Mouse (Mus musculus): Measurements from ENCODE around the gene Nkiras2.
A peak's percentile ranks its signal among the peaks of the same experiment; 100 is the strongest.
"Not testable (repeated sequence)": the region's sequence is repeated elsewhere in the genome, so short reads cannot be mapped to it uniquely, and the experiment has no call there.

The Nkiras2 gene

DNA sequence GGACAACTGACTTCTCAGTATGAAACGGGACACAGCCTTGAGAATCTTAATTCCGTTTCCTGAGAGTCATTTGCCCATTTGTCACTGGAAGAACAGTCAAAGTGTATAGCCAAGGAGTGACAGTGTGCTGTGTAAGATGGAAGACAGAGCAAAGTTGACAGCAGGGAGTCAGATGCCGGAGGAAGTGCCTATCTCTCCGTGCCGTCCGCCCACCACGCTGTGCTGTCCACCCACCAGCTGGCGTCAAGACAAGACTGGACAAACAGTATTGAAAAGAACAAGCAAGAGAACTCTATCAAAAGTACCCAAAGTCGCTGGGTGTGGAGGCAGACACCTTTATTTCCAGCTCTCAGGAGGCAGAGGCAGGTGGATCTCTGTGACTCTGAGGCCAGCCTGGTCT lies 15.9 kb upstream of the Nkiras2 start:
- no peak for DNase-seq

DNA sequence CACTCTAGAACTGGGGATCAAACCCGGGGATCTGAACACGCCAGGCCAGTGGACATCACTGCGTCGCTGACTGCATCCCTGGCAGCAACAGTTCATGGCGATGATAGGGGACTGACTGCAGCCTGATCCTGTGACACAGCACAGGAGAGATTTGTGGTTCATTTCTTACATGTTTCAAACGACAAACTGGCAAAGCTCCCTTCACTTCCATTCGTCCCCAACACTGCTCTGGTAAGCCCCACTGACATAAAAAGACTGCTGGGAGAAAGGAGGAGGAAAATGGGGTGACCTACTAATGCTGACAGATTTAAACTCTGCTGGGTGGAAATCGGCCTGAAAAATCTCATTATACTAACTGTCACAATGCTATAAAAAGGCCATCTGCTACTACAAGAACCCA lies 15.2 kb upstream of the Nkiras2 start:
- peak; percentile 15 for DNase-seq

DNA sequence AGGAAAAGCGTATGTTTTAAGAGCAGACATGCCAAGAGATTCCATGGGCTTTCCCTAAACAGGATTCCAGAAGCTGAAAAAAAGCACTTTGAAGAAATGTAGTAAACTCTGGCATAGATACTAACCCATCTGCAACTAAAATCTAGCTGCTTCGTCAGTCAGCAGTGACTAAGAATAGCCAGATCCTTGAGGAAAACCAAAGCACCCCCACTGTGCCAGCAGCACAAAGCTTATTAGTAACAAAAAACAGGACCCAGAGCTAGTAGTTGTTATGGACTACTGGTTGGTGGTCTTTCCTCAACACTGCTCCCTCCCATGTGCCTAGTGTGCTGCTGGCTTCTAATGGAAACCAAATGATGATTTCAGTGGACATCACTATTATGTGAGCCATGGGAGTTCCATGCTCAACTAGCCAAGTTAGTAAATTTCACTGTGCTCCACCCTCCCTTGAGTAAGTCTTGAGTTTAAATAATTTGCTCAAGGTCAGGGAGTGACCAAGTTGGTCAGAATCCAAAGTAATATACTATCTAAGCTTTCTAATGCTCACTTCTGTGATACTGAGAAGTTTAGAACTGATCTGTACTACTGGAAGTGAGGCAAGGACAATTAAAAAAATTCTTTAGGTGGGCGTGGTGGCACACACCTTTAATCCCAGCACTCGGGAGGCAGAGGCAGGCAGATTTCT lies 14.6 kb upstream of the Nkiras2 start:
- no peak for DNase-seq

DNA sequence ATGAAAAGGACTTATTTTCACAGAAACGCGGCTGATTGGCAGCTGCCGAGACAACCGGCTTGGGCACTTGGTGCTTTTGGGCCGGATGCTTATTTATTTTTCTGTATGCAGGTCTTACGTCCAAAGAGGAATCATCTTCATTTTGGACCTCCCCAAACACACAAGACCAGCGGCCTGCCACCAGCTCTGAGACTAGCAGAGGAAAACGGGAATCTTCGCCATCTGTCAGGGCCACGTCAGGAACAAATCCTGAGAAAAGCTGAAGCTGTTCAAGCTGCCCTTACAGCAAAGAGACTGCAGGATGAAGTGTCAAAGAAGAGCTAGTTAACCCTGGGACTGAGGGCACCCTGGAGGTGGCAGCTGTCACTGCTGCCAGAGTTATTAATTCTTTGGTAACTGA lies 13.6 kb upstream of the Nkiras2 start:
- peak; percentile 45 for DNase-seq

DNA sequence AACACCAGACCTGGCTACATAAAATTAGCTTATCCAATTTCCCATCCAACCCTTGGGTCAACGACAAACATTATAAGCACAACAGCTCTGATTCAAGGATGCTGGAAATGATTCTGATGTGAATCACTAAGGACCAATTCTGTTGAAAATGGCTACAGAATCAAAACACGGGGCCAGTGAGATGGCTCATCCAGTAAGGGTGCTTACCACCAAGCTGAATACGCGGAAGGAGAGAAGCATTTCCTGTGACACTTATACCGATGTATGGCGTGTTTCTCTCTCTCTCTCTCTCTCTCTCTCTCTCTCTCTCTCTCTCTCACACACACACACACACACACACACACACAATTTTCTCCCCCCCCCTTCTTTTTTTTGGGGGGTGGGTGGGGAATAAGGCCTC lies 11.9 kb upstream of the Nkiras2 start:
- DNase-seq = no peak

DNA sequence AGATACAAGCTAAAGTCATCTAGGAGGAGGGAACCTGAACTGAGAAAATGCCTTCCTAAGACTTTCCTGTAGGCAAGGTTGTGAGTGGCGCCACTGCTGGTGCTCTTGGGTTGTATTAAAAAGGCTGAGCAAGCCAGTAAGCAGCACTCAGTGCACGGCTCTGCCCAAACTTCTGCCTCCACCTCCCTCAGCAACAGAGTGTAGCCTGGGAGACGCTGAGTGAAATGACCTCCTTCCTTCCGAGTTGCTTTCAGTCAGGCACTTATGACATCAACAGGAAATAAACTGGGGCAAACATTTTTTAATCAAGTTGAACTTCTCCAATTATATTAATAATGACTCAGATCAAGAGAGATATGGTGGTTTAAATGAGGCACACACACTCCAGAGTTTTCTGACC lies 10.2 kb upstream of the Nkiras2 start:
- DNase-seq = no peak

DNA sequence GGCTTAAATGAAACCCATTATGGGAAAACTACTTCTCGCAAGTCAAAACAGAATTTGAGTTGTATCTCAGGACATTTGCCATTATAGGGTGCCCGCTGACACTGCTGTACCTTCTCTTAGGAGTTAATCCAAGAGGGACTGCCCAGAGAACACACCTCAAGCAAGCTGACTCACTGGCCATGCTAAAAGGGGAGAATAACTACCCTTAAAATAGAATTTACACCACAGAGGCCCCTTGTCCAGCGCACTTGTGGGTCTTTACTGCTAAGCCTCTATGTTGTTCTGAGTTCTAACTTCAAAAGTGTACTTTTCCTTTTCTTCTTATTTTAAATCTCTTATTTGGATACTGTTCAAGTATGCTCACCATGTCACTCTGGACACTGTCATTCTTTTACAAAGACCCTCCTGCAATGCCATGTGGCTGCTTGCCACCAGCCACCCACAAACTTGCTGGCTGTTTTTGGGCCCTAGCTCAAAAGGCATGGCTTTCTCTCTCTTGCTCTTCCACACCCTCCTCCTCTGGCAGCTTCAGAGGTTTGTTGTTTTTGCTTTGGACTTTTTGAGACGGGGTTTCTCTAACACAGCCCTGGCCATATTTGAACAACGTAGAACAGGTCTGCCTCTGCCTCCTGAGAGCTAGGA lies 9.6 kb upstream of the Nkiras2 start:
- no peak for DNase-seq

DNA sequence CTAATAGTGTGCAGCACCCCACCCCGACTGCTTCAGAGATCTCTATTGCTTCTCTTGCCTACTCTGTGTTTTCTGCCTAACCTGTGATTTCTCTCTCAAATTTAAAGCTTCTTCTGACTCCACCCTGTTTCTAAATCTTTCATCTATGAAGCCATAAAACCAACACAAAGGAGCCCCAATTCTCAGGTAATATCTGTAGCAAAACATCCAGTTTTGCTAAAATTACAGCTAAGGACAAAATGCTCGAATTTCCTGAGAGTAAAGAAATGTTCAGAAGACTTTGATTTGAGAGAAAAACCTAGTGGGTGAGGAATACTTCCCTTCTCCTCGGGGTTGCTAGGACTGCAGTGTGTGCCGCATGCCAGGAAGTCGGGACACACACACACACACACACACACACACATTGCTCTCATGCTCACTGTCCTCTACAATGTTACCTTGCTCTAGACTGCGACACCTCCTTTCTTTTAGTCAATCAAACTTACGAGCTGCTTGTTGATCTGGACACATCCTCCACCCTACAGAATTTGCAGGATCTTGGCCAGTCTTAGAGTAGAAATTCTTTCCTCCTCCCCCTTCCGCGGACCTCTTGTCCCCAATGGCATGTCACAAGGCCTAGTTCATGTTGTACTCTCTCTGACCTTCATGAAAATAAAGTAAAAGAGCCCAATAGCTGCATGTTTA lies 8.9 kb upstream of the Nkiras2 start:
- DNase-seq = no peak

DNA sequence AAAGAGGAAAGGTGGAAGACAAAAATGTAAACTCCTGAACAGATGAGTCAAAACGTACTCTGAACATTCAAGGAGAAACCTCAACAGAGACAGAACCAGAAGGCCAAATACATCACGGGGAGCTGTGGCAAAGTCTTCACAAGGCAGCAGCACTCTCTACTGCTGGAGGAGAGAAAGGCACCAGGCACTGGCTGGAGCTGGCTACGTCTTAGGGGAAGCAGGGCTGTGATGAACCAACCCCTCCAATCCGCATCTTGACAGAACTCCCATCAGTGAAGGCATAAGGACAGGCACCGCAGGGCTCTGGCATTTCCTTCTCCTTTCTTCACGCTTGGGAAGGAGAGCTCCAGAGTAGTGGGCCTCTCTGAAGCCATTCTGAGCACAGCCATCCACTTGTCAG lies 7.4 kb upstream of the Nkiras2 start:
- DNase-seq = no peak

DNA sequence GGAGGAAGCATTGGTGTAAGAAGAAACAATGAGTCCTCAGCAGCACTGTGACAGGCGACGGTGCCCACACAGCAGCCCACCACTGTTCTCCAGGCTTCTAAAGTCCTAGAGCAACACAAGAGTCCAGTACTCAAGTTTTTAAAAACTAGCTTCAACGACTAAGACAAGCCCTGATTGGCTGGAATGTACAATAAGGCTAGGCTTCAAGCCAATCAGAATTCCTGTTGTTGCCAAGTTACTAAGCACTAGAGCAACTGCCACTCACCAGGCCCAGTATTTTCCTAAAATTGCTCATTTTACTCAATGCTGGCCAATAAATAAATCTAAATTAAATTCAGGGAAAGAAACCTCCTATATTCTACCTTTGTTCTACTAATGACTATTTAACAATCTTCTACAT lies 5.8 kb upstream of the Nkiras2 start:
- peak; percentile 48 for DNase-seq

DNA sequence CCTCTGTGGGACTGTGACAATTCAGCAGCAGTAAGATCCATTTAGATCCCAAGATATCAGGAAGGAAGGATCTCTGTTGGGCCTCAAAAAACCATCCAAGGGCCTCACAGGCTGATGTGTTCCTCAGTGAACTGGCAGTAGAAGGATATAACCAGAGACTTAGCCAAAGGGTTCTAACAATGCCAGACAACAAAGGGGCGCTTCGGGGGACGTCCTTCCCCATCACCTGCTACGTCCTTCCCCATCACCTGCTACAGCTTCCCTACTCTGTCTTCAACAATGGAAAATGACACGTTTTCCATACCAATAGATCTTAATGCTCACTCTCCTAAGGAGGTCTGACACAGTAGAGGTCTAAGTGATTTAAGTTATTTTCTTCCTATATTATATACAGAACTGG lies 2.7 kb upstream of the Nkiras2 start:
- DNase-seq = no peak

DNA sequence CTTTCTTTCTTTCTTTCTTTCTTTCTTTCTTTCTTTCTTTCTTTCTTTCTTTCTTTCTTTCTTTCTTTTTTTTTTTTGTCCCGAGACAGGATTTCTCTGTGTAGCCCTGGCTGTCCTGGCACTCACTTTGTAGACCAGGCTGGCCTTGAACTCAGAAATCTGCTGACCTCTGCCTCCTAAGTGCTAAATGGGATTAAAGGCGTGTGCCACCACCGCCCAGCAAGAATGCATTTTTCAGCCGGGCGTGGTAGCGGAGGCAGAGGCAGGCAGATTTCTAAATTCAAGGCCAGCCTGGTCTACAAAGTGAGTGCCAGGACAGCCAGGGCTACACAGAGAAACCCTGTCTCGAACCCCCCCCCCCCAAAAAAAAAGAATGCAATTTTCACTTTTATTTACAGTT lies 2.2 kb upstream of the Nkiras2 start:
- DNase-seq = not testable (repeated sequence)

DNA sequence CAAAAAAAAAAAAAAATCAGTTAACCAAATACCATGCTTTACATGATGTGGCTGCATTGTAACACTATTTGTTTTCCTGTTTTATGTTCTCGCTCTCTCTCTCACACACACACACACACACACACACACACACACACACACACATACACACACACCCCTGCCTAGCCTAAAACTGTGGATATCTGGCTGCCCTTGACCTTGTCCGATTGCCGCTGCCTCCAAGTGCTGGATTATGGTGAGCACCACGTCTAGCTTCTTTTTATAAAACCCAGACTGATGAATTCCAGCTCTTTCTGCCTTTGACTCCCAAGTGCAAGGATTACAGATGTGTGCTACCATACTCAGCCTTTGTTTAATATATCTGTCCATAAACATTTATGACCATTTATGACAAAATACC lies 1.6 kb upstream of the Nkiras2 start:
- DNase-seq = no peak

DNA sequence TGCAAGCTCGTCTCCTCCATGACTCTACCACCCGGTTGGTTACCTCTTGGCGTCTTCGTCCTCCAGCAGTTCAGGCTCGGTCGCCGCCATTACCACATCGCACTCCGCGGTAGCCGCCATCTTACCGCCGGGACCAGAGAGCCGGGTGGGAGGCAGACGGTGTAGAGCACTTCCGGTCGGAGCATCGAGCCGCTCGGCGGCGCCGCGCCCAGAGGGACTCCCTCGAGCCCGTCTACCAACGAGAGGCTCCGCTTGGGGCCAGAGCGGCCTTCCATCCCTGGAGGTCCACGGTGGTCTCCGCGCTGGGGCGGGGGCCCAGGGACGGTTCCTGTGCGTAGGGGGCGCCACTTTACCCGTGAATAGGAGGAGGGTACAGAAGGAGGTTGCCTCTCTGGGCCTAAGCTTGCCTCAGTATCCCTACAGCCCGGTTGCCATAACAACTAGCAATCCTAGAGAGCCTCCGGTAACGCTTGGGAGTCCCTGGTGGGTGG lies 486 bp downstream of the Nkiras2 start:
- peak; percentile 99 for DNase-seq

DNA sequence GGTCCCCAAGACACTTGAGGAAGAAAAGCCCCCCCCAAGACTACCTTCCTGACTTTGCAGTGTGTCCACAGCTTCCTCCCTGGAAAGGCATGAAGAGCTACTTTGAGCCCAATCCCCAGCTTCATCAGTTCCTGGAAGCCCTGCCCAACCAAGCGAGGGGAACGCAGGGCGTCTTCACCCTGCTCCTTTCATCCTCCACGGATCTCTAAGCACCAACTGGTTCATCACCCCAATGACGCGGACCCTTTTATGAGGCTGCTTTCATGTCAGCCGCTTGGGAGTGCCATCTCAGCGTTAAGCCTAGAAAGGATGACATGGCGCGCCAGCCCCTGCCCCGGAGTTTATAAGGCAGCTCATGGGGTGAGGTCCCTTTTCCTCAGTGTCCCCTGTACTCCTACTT lies 938 bp downstream of the Nkiras2 start, which contains the start of gene Dnajc7:
Gene Dnajc7, minus strand, starts transcription at position 187 of the 400 bp plus-strand sequence.
- DNase-seq = no peak

DNA sequence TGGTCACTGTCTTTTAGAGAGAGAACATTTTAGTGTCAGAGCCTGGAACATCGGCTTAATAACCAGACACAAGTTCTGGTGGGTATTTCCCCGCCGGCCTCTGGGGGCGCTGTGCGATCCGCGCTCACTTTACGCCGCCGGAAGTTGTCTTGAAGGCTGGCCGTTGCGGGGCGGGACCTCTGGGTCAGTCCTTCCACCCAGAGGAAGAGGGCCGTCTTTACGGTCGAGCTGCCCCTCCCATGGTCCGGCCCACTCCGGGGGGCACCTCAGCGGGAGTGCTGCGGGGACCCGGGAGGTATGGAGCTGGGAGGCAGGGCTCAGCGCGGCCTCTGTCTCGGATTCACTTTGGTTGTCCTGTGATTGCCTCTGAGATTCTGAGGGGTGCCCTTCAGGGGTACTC lies 3.7 kb downstream of the Nkiras2 start:
- peak; percentile 98 for DNase-seq

DNA sequence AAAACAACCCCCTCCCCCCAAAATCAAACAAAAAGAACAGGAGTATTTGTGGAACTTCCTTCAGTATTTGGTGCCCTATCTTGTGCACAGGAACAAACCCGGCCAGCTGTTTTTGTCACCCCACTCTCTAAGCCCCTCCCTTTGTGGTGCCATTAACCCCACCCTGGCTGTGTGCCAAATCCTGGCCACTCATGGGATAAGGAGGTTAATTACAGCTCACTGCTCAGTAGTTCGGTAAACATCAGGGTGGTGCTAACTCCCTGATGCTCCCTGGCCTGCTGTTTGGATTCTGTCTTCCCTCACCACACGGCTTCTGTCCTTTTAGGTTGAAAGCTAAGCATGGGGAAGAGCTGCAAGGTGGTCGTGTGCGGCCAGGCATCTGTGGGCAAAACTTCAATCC lies 4.8 kb downstream of the Nkiras2 start:
- DNase-seq = peak; percentile 94

DNA sequence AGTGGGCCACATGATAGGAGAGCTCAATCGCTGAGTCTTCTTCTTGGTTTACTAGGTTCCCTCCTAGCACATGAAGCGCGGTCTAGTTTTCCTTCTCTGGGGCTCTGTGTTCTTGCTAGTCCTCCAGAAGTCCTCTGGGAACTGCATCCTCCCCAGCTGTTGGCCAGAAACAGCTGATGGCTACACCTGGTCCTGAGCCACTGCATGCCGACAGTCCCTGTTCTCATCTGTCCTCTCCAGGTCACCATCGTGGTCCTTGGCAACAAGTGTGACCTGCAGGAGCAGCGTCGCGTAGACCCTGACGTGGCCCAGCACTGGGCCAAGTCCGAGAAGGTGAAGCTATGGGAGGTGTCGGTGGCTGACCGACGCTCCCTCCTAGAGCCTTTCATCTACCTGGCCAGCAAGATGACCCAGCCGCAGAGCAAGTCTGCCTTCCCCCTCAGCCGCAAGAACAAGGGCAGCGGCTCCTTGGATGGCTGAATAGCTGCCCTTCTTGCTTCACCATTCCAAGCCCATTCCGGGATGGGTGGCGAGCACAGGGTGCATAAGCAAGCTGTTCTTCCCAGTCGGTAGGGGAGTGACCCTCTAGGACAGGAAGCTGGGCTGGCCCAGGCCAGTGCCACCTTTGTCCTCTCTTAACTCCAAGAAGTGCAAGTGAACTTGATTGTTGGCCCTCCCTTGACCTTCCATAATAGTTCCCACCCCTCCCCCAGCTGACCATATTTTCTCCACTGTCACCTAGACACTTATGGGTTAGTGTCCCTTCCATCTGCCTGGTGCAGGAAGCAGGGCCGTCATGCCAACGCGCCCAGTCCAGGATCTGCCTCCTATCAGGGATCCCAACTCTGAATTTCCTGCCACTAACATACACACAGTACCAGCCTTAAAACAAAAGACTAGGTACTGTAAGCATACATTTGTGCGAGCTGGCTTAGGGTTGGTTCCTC lies 7.0 kb downstream of the Nkiras2 start:
- DNase-seq = no peak

DNA sequence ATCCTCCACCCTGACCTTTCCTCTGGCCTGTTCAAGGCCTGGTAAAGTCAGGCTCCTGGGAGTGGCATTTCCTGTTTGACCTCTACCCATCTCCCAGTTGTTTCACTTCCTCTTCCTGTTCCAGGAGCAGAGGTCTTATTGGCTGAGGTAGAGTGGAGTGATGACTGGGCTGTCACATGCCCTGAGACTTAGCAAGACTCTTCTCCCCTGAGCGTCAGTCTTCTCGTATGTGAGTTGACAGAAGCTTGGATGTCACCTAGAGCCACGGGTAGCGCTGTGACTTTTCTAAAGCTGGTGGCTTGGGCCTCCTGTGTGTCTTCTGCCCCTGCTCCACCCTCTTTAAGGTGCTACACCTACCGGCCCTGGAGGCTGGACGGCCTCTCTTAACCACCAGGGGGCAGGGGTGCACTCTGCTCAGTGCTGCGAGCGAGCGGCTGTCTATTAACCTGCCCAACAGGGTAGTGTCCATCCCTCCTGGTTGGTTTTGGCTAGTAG lies 7.7 kb downstream of the Nkiras2 start:
- DNase-seq = peak; percentile 67

DNA sequence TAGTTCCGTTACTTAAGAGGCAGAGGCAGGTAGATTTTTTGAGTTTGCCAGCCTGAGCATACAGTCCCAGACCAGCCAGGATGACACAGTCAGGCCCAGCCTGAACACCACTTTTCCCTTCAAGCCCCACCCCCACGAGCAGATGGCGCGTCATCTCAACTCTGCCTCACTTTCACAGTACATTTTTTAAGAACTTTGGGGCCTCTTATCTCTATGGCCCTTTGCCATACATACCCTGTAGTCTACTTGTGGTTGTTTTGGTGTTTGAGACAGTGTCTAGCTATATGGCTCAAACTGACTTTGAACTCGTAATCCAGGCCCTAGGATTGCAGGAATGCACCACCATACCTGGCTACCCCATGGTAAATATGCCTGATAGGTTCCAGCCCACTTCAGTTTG lies 9.0 kb downstream of the Nkiras2 start:
- no peak for DNase-seq

DNA sequence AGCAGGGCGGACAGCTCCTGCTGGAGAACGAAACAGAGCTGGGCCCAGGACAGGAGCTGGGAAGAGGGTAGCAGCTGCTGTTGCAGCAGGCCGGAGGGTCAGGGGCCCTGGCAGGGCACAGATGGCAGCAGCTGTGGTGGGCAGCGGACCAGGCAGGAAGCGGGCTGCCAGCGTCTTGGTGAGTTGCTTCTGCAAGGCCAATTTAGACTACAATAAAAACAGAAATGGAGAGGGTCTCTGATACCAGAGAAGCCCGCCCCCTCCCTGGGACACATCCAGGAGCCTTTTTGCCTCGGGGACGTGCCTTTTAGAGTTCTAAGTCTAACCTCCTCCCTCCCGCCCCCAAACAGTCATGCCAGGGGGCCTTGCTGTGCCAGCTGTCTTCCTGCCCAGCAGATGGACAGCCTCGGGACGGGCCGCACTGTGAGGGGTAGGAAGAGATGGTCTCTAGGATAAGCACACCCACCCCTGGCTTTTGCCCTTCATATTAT lies 9.9 kb downstream of the Nkiras2 start:
- DNase-seq = peak; percentile 72

DNA sequence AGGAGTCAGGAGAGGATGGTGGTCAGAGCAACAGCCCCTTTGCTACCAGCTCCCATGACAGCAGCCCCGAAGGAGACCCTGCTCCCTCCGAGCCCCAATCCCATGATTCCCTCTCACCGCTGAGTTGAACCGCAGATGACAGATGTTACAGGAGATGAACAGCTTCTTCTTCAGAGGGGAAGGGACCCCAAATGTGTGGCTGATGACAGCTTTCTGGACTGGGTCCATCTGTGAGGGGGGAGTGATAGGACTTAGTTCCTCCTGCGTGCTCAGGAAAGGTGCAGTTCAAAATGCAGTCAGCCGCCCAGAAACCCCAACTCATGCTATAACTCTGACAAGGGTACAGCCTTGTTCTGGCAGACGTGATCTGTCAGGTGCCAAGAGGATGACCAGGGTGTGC lies 15.5 kb downstream of the Nkiras2 start:
- DNase-seq = no peak

All from retina, postnatal 1 day (tissue).